Mouse (Mus musculus) ovary, postnatal 36 days (tissue): ENCODE results near the gene Nhlrc3.

Source experiments
- DNase-seq: peaks from one replicate; pipeline ENCODE4 v3.0.0; 2022; ENCODE audit warnings: low spot score, mixed read lengths

Nhlrc3 gene

DNA sequence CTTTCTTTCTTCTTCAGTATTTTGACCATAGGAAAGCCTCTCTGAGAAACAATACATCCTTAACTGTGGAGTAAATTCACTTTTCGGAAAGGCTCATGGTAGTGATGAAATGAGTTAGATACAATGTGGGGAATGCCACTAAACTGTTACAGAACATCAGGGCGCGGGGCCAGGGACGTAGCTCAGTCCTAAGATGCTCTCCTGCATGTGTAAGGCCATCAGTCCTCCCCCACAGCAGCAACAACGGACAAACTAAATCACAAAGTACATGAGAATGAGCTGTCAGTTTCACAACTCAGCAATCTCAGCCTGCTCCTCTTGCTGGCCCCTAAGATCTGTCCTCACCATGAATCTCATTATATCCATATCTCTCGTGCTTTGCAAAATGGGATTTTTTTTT, 8.6 kb downstream of the Nhlrc3 start:
- no peak for DNase-seq

GRCm38 (mm10) chr3:53454005-53454404, 9.1 kb downstream of the Nhlrc3 start:
- DNase-seq, result no peak

DNA sequence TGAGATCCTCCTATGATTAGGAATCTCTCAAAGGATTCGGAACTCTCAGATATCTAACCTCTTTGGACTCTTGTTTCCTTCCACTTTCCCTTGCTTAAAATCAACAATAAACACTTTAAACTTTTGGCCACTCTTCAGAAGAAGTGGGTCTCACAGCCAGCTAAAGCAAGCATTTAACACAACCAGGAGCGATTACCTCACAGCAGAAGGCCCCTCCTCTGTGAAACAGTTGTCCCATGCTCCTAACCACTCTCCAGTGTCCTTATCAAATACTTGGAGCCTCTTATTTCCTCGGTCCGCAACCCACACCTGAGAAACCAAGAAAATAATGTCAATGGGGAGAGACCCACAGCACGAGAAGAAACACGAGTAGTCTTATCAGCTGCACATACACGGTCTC, 9.8 kb downstream of the Nhlrc3 start:
- no peak for DNase-seq

- no peak for DNase-seq
These were observed 10.8 kb downstream of the Nhlrc3 start for GRCm38 (mm10) chr3:53452351-53452750.

- DNase-seq, result no peak
These were observed 12.5 kb downstream of the Nhlrc3 start for GRCm38 (mm10) chr3:53450666-53451065.

GRCm38 (mm10) chr3:53448208-53448607, 14.9 kb downstream of the Nhlrc3 start:
- DNase-seq, result no peak

DNA sequence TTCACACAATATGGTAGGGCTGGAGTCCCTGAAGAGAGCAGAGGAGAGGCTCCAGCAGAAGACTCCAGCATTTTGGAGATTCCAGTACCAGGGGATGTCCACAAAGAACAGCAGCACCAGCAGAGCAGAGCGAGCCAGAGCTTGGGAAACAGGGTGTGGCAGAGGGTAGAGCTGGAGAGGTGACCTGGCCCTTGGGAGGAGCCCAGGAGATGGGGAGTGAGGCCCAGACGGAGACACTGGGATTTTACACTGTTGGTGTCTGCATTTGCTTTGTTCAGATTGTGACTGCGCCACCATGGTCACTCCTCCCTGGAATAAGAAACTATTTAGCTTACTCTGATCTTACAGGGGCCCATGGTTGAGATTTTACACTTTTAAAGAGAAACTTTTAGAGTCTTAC, 16.3 kb downstream of the Nhlrc3 start:
- DNase-seq, result no peak

GRCm38 (mm10) chr3:53445540-53445939, 17.6 kb downstream of the Nhlrc3 start:
- no peak for DNase-seq

GRCm38 (mm10) chr3:53436550-53436949, 26.6 kb downstream of the Nhlrc3 start:
- DNase-seq, result no peak

- DNase-seq, result no peak
These were observed 28.5 kb downstream of the Nhlrc3 start for GRCm38 (mm10) chr3:53434610-53435009.

DNA sequence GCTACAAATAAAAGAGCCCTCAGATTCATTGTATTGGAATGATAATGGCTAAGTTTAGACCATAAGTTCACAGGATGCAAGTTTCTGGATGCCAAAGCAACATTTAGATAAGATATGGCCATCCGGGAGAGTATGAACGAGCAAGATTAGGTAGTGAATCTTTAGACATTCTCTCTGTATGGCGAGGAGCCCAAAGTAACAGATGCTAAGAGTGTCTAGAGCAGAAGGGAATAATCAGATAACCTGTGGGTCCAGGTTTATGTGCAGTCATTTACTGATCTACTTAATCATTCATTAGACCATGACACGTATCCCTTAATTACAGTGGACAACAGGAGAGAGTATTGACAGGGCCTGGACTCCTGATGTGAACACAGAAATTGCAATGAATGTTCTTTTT, 39.6 kb downstream of the Nhlrc3 start:
- no peak for DNase-seq

- no peak for DNase-seq
These were observed 40.4 kb downstream of the Nhlrc3 start for GRCm38 (mm10) chr3:53422691-53423090.

- no peak for DNase-seq
These were observed 41.5 kb downstream of the Nhlrc3 start for GRCm38 (mm10) chr3:53421656-53422055.

DNA sequence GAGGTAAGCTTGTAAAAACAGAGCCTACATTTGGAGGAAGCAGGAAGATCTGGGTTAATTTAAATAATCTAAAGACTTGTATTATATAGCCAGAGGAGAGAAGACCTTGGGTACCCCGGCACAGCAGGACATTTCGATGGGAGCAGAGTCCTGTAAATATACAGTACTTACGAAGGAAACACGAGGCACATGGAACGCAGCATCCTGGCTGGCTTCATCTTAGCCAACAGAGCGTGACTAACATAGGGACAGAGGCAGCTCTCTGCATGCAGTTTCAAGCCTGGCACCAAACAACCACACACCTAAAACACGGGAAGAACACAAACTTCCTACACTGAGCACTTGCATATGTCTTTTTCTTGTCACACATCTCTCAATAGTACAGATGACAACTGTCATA, 45.4 kb downstream of the Nhlrc3 start:
- no peak for DNase-seq

GRCm38 (mm10) chr3:53416036-53416506, 47.1 kb downstream of the Nhlrc3 start:
- no peak for DNase-seq

DNA sequence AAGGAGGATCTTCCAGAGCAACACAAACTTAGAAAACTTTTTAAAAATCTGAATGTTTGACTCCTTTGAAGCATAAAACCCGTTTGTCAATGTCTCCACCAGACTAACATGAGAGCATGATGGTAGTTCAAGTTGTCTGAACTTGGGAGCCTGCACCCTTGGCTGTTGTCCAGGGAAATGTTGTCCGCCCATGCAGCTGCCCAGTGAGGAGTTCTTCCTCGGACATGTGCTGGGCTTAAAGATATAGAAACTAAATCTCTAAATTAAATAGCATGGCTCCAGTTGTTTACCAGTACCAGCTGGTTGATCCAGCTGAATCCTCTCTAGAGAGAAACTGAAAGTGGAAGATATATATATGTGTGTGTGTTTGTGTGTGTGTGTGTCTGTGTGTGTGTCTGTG, 49.2 kb downstream of the Nhlrc3 start:
- no peak for DNase-seq

GRCm38 (mm10) chr3:53413465-53413864, 49.7 kb downstream of the Nhlrc3 start:
- DNase-seq, result no peak

DNA sequence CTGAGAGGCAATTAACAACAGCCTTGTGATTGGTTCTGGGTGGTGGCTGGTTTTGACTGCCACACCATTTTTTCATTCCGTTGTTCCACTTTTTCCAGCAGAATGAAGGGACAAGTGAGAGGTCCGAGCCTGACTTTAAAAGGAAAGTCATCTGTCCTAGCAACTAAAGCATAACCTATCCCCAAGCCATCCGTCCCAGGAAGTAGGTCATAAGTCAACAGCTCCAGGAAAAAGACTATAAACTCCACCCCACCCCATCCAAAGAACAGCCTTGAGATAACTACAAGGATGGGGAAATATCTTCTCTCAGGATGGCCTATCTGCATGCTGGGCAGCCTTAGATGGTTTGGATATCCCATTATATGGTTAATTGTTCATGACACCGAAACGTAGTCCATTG, 50.9 kb downstream of the Nhlrc3 start:
- DNase-seq, result no peak

DNA sequence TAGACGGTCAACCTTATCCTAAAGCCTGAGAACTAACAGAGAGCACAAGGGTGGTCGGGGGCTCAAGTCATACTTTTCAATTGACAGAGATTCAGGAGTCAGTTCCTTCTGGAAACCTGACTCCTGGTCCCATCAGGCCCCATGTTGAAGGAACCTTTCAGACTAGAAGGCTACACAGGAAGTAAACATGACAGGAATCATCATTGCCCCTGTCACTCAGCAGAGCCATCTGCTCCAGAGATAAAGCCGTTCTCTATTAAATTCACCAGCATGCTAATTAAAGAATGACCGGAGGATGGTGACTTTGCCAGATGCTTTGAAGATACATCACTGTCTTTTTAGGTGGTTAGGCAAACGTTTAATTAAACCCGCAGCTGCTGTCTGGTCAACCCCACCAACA, 53.1 kb downstream of the Nhlrc3 start:
- no peak for DNase-seq

- DNase-seq, result no peak
These were observed 56.0 kb downstream of the Nhlrc3 start for GRCm38 (mm10) chr3:53407145-53407544.
